Mouse (Mus musculus) thymus, postnatal 10 days (tissue): ENCODE data around the gene Itpkb.

Source experiments
- DNase-seq, 2 experiments: peaks; one replicate each; pipeline ENCODE4 v3.0.0; 2021; ENCODE audit warnings: low spot score in 2 of 2

Itpkb gene

DNA sequence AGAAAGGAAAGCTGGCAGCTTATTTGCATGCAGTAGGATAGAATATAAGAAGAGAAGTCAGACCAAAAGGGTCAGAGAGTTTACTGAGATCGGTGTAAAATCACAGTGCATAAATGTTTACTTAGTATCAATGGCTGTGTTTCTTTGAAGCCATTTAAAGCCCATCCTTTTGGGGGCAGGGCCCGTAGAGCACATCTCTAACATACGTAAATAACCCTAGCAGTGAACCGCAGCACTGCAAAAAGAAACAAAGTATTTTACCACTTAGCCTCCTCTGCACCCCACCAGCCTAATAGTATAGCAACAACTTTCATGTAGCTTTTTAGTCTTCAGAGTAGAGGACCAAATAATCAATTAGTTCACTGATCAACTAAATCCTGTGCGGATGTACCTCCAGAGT lies 67.4 kb downstream of the Itpkb start:
- DNase-seq: no peak

DNA sequence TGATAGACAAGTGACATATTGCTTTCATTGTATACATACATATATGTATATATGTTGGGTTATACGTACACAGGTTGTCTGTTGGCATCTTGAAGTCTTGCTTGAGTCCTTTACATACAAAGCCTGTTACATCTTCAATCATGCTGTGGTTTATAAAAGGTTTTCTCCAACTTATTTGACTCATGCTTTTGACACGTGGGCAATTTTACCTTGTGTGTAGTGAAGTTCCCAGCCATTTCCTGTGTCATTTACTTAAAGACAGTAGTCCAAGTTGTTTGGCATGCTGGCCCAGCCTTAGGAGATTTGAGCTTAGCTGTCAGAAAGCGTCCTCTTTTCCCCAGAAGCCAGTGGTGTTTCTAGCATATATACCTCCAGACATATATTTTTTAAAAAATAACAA lies 68.2 kb downstream of the Itpkb start:
- no peak for DNase-seq

DNA sequence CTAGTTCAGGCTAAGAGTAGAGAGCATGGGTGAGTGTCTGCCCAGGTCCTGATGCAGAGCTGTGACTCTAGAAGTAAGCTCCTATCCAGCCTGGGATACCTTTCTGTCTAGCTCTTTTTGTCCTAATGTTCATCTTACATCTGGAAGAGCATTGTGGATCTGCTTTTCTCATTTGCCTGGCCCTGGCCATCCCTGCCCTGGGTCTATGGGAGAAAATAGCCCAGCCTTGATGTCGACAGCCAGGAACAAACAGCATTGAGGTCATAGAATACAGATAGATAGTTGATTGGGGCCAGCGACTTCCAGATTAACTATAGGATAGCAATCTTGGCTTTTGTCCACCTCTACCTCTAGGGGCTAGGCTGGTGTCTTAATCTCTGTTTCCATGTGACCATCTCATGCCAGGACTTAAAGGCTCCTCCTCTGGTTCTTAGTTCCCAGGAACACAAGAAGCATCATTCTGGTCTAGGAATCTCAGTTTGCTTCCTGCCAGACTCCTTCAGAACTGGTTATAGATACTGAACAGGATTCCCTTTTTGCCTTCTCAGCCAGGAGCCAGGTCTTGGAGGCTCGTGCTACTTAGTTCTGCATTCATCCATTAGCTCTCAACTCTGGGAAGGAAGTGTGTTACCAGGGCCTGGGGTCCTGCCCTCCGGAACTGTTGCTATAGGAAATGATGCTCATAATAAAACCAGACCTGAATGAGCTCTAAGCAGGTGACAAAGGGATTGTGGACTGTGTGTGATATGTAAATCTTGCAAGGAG lies 70.6 kb downstream of the Itpkb start:
- DNase-seq: no peak

DNA sequence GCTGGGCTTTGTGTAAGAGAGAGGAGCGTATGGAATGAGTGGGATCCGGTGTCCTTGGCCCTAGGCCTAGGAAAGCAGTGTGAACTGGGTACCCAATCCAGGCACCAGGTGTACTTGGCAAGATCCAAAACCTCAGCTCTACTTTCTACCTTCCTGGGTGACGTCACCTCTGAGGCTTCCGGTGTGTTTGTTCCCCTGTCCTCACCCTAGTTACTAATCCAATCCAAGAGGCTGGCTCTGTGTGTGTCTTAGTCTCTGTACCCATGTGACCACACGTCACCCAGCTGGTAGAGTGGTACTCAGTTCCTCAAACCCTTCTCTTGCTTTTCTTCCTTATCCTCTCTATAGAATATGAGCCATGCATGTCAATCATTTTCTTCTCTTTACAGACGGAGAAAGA lies 71.4 kb downstream of the Itpkb start:
- peak; percentile 42 to 47 for DNase-seq

DNA sequence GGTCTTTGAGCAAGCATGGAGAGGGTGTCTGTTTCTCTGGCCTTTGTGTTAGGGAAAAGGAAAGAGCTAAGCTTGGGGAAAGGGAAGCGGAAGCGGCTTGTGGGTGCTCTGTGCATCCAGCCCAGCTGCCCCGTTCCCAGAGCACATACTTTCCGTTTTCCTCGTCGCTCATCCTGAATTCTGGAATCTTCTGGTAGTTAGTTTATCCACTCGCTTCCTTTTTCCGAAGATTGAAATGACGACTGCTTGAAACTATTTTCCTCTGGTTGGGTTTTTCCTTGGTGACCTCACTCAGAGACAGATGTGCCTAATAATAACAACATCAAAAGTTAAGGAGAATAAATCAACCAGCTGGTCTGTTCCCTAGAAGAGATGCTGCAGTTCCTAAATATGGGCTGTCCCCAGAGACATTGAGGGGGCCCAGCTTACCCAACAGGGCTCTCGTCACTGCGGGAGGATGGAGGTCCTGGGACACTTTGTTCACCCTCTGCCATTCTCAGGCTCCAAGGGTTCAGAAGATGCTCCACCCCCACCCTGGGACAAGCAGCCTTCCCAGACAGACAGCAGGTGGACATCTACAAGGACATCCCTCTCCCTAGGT lies 72.3 kb downstream of the Itpkb start:
- DNase-seq: no peak

DNA sequence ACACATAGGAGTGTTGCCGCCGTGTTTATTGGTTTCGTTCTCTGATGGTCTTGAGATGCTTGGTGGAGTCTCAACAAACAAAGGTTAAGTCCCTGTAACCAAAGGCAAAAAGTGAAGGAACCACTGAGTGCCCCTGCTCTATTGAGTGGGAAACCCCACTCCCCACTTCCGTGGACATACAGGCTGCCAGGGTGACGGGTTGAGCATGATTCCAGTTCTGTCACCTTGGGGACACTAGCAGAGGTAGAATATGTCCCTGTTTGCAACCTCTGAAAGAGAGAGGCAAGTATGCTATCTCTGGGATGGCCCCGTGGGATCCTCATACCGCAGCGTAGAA lies 73.0 kb downstream of the Itpkb start:
- peak; percentile 18 to 53 for DNase-seq

DNA sequence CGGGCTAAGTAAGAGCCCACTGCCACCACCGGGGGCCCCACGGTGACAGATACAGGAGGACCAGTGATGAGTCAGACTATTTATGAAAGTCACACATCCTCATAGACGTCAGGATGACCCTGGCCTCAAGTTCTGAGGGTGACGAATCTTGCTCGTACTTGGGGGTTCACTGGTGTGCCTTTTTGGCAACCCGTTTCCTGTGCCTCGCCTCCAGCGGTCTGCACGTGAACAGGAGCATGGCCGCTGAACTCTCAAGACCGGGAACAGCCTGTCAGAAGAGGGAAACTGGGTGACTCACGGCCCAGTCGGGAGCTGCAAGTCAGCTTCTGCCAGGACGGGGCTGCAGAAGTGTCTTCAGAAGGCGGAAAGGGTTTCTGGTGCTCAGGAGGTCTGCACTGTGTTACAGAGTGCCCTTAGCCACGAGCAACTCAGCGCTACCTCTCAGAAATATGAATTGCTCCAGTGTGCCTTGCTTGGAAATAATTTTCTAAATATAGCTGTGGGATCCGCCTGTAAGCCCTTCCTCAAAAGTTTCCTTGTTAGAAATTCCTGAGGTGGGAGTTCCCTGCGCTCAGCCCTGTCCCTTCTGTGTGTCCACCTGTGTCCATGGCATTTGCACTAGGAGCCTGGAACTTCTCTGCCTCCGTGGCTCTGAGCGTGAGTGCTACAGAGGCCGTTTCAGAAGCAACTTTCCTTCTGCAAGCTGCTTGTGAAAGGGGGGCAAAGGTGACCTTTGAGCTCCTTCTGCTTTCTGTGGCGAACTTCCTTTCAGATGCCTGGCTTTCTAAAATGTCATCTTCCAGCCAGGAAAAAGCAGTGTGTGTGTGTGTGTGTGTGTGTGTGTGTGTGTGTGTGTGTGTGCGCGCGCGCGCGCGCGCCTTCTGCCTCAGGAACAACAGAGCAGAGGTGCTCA lies 73.7 kb downstream of the Itpkb start:
- DNase-seq: peak; percentile 33 to 50

DNA sequence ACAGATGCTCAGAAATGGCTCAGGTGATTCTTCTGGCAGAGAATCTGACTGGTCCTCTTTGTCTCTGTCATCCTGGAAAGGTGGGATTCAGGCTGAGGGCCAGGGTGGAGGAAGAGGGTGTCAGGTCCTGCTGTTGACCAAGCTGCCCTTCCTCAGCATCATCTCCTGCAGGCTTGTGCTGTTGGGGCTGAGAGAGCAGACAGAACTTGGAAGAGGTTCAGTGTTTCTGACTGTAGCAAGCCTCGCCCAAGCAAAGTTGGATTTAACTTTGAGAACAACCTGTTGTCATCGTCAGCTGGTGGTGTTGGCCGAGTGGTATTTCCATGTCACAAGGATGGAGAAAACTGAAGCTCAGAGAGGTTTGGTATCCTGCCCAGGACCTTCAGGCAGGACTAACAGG lies 74.4 kb downstream of the Itpkb start:
- no peak for DNase-seq

DNA sequence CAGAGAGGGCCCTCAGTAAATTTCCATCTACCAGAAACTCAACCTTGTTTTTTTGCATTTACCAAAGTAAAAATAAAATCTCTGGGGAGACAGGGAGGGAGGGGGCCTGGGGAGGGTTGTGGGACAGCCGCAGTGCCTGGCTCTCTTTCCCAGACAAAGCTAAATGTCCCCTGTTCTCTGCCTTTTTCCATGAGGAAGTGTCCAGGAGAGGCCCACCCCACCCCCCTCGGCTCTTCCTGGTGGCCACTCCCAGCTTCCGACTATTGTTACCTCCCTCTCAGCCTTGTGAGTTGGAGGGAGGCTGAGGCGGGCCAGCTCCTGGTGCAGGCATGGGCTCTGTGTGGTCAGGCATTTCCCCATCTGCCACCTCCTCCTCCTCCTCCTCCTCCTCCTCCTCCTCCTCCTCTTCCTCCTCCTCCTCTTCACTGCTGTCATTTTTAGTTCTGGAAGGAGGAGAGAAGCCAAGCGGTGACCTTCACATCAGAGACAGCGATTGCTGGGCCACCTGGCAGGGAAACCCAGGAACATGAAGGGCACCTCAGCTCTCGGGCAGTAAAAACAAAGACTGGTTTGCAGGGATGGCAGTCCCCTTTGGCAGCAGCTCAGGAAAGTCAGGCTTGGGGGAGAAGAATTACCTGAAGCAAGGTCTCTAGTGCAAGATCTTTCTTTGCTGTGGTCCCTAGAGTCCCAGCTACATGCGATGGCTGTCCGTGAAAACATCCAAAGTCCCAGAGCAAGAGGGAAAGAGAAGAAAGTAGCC lies 75.5 kb downstream of the Itpkb start:
- no peak for DNase-seq

DNA sequence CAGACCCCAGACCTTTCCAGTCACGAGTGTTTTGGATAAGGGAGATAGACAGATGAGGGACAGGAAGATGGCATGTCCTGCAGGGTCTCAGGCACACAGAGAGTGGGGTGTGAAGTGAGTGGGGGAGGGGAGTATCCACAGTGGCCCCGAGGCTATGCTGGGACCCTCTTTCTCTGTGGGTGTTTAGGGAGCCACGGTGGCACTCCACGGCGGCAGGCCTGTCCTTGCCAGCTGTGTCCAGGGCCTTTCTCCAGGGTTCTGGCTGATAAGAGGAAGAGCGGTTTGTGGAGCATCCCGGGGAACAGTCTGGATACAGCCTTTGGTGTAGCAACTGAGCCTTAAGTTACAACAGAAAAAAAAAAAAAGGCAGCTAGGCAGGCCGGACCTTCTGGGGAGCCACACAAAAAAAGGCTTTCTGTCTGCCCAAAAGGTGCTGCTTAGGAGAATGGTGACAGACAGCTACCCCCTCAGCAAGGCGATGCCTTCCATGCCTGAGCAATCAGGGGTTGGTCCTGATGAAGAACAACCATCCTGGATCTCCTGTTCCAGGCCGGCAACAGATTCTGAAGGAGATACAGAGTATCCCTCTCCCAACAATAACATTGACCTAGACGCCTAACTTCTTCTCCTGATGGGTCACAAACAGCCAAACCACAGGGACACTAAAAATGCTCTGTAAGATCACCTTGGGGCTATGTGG lies 76.2 kb downstream of the Itpkb start:
- no peak for DNase-seq

DNA sequence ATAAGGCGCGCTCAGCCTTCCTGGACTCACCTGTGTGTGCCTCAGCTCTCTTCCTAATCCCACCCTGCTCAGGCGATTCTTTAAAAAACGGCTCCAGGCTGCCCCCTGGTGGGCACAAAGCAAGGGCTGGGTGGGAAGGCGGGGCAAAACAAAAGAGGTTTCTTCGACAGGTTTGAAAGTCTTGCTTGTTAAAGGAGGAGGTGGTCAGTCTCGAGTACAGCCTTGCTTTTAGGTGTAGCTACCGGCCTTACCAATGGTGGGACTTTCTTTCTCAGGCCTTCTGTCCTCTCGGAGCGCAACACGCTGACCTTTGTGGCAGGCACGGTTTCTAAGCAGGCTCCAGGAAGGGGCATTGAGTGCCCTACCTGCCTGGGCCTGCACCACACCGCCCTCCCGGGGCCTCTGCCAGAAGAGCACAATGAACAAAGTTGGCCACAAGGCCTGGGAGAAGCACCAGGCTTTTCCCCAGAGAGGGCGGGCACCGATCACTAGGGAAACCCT lies 76.9 kb downstream of the Itpkb start:
- DNase-seq: peak; percentile 60 to 86

DNA sequence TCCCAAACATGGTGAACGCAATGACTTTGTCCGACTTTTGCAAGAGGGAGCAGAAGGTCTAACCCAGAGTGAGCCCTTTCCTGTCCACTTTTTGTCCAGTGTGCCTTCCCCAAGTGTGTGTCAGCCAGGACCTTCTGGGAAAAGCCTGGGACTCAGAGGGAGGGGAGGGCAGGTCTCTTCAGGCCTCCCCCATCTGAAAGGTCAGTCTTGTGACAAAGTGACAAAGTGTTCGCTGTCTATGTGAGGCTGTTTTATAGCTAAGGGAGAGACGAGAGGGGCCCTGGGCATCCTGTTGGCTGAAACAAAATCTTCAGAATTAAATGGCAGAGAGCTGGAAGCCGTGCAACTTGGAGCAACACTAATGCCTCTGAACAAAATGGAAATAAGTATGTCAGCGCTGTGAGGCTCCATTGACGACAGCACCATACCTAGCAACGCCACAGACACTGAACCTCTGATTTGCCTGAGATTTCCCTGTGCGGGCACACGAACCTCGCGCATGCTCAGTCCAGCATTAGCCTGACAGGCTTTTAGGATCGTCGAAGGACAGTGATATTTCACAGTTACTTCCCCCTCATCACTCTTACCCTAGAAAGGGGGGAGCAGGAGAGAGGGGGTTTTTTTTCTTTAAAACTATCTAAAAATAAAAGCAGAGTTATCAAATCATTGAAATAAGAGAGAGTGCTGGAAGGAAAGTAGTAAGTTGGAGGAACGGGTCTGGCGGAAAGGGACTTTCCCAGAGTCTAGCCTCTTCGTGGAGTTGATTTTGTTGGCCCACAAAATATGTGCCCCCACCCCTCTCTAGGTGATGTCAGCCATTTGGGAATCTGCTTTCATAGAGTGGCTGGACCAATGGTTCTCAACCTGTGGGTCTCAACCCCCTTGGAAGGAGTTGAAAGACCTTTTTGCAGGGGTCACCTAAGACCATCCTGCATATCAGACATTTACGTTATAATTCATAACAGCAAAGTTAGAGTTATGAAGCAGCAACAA lies 77.7 kb downstream of the Itpkb start:
- no peak for DNase-seq

DNA sequence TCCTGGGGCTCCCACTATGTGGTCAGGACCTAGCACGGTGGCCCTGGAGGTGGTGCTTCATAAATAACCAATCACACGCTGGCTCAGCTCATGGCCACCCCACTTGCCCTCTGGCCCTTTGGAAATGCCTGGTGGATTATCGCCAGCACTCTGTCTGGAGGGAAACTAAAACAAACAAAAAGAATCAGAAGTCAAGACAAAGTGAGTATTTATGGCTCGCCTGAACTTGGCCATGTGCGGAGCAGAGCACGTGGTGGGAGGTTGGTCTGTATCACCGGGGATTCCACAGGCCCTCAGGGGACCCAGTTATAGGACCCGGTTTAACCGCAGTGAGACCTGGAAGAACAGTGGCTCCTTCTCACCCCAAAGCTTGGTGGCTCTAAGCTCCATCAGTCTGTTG lies 78.5 kb downstream of the Itpkb start:
- DNase-seq: no peak

DNA sequence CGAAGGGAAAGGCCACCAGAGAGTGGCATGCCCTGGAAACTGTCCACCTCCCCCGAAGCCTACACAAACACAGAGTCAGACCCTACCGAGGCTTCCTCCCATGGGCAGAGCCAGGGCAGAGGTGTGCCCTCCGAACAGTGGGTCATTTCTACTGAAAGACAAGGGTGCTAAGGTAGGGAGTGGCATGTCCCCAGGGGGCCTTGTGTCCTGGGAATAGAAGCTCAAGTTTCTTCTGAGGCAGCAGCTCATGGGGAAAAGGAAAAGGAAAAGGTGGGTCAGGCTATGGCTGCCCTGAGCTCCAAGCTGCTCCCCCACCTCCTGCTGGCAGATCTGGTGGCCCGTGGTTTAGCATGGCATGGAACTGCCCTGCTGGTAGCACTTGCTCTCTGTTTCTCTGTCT lies 79.5 kb downstream of the Itpkb start:
- DNase-seq: no peak

DNA sequence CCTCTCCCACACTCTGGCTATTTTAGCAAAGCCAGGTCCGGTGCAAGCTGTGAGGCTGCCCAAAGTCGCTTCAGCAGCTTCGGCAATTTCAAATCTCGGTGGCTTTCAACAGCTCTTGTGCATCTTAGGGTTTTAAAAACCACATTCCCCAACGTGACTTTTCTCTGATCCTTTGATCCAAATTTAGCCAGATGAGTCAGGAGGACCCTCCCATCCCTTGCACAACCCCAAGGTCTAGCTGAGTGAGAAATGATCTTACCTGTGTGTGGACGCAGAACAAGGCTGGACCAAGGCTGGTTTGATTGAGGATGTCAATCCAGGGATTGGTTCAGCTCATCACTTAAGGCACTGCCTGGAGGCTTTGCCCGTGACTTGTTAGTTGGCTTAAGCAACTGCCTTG lies 80.0 kb downstream of the Itpkb start:
- no peak for DNase-seq

DNA sequence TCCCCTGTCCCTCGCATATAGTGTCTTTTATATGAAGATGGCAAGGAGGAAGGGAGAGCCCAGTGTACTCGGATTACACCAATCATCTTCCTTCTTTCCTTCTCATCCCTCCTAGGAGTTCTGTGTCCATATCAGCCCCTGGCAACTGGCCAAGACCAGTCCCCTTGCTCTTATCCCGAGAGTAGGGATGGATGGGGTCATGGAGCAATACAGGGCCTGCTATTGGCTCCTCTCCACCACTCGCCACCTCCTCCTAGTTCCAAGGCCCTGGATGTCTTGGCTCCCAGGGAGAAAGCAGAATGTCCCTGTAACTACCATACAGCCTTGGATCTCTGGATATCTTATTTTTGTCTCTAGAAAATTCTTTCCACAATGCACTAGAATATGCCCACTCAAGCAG lies 84.8 kb downstream of the Itpkb start:
- DNase-seq: no peak

DNA sequence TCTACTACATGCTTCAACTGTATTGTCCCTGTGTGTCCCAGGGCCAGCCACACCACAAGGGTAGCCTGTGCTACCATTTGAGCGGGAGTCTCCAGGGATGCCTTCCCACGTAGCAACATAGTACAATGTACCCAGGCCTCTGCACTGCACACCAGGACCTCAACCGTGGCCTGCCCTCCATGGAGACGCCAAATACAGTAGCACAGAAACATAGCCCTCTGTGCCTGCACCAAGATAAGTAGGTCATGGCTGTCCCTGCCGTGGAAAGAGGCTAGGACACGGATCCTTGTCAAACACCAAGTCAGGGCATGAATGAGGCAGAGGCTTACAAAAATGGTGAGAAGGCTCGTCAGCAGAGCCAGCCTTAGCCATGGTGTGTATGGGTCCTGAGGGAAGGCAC lies 85.6 kb downstream of the Itpkb start:
- DNase-seq: no peak

DNA sequence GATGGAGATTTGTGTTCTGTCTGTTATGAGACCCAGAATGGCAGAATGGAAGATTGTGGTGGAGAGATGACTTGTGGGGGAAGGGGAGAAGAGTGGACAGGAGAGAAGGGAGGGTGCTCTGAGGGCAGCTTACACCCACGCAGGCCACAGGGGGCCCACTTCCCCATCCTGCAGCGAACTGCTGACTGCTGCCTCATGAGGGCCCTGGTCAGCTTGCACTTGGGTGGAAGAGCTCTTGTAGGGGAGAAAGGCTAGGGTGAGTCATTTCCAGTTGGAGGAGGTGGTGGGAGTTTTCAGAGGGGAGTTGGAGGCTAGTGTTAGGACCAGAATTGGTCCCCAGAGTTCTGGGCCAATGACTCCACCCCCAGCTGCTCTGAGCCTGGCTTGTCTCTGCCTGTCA lies 86.8 kb downstream of the Itpkb start:
- no peak for DNase-seq

DNA sequence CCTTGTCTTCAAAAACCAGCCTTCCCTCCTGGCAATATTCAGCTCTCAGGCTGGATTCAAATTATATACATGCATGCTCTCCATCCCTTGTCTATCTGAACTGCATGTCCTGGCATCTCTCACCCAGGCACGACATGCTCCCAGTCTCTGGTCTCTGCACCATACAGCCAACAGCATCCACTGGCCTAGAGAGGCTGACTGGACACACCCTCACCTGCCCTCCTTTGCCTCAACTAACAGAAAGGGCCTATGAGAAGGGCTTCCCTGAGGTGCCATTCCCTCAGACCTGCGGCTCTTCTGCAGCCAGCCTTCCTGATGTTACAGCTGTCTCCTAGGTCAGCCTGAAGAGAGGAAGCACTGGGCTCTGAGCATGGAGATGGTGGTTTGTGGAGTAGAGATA lies 88.8 kb downstream of the Itpkb start:
- DNase-seq: no peak
